Mouse (Mus musculus) kidney, postnatal 25 days (tissue): ENCODE data around the gene Csnk1d.

Experiments used
- DNase-seq, 2 experiments: peaks; one replicate each; pipeline ENCODE4 v3.0.0; 2021; ENCODE audit warnings: mixed read lengths in 2 of 2

Gene Csnk1d

GRCm38 (mm10) chr11:120984448-120985330 is 6.4 kb downstream of the Csnk1d start:
- peak; percentile 23 to 60 for DNase-seq

GRCm38 (mm10) chr11:120982459-120982858 is 8.7 kb downstream of the Csnk1d start:
- no peak for DNase-seq

GRCm38 (mm10) chr11:120981661-120982060 is 9.5 kb downstream of the Csnk1d start:
- peak in 1 of 2 experiments; percentile 61 for DNase-seq

- DNase-seq: peak; percentile 69 to 77
Measured at GRCm38 (mm10) chr11:120980427-120981035, 10.6 kb downstream of the Csnk1d start.

- DNase-seq: no peak
Measured at GRCm38 (mm10) chr11:120979711-120980426, 11.3 kb downstream of the Csnk1d start.

- DNase-seq: no peak
Measured at GRCm38 (mm10) chr11:120973318-120973717, 17.8 kb downstream of the Csnk1d start.

GRCm38 (mm10) chr11:120971237-120971636 is 19.9 kb downstream of the Csnk1d start:
- DNase-seq: no peak

- DNase-seq: peak in 1 of 2 experiments; percentile 47
Measured at GRCm38 (mm10) chr11:120969742-120970141, 21.4 kb downstream of the Csnk1d start.

- DNase-seq: no peak
Measured at GRCm38 (mm10) chr11:120965587-120965986, 25.5 kb downstream of the Csnk1d start.

GRCm38 (mm10) chr11:120964195-120965157 is 26.7 kb downstream of the Csnk1d start:
- no peak for DNase-seq

- DNase-seq: no peak
Measured at GRCm38 (mm10) chr11:120962909-120963308, 28.2 kb downstream of the Csnk1d start.

- no peak for DNase-seq
Measured at GRCm38 (mm10) chr11:120962050-120962771, 28.9 kb downstream of the Csnk1d start.

GRCm38 (mm10) chr11:120961594-120961993 is 29.5 kb downstream of the Csnk1d start:
- no peak for DNase-seq

- no peak for DNase-seq
Measured at GRCm38 (mm10) chr11:120960248-120960647, 30.9 kb downstream of the Csnk1d start.

GRCm38 (mm10) chr11:120959564-120959963 is 31.6 kb downstream of the Csnk1d start:
- DNase-seq: no peak

GRCm38 (mm10) chr11:120959066-120959465 is 32.1 kb downstream of the Csnk1d start:
- DNase-seq: peak in 1 of 2 experiments; percentile 36

- peak in 1 of 2 experiments; percentile 44 for DNase-seq
Measured at GRCm38 (mm10) chr11:120957731-120958257, 33.3 kb downstream of the Csnk1d start.

- peak in 1 of 2 experiments; percentile 48 for DNase-seq
Measured at GRCm38 (mm10) chr11:120957052-120957451, 34.1 kb downstream of the Csnk1d start.

GRCm38 (mm10) chr11:120955701-120956100 is 35.4 kb downstream of the Csnk1d start:
- DNase-seq: no peak

GRCm38 (mm10) chr11:120954936-120955335 is 36.2 kb downstream of the Csnk1d start:
- peak in 1 of 2 experiments; percentile 58 for DNase-seq
